Mouse (Mus musculus): ENCODE data around the gene Slc22a23. TPM values are rescaled to one million over a fixed set of nuclear protein-coding genes. Genes with fewer than 3 reads are reported as not detected.

Slc22a23 gene
- total RNA-seq, 2 experiments from 2014 or later: 52.4 to 55.5 TPM

DNA sequence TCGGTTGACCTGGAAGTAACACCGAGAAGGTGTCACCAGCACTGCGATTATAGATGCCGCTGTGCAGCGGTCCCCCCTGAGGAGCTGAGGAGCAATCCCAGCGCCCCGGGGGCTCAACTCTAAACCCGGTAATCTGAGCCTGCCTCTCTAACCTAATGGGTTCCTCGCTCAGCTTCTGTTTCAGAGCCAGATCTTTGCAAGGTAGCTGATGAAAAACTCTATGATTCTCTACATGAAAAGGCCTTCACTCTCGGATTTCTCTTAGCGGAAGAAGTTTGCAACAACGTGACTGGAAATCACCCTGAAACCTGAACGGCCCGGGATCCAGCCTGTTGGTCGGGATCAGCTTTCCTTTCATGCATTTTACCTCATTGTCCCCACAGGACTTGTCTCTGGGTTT is 212.7 kb downstream of the Slc22a23 start:
- H3K4me3 ChIP-seq: no peak overlapping the region
- peak overlapping the region; percentile 13; the same call in 1 of the 2 replicates for H3K27ac ChIP-seq
- no peak for DNase-seq (ENCODE audit: extremely low spot score in 1 of 2, low spot score in 2 of 2)
- TF ChIP-seq CTCF (IDR thresholded peaks at IDR 0.05): no peak
- intact Hi-C loops (cut with DNase I): no loop called here

DNA sequence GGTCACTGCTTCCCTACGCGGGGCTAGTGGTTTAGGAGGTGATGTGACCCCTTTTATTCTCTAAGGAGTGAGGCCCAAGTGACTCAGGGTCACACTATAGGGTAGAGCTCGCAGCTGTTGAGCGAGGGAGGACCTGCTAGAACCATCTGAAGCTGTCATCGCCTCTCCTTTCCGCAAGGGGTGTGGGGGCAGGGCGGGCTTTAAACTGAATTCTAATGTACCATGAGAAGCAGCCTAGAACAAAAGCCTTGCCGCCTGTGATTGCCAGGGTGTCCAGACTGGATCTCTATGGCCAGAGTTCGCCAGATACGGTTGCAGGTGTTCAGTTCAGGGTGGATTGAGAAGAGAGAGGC is 213.3 kb downstream of the Slc22a23 start:
- no peak; the same call in 1 of the 2 replicates for TF ChIP-seq CTCF (IDR thresholded peaks at IDR 0.05)
- Histone ChIP-seq H3K27ac (peak overlapping the region; percentile 63; the same call in 1 of the 2 replicates), H3K4me3 (peak overlapping the region; percentile 60; the same call in 1 of the 2 replicates)
- DNase-seq (ENCODE audit: extremely low spot score in 1 of 2, low spot score in 2 of 2): peak in 1 of 2 experiments; percentile 42
- intact Hi-C loops (cut with DNase I): loop anchor here (2.0 kb wide), 1 partner anchor 53 kb away; the partner anchor contains the start of gene Tubb2a

DNA sequence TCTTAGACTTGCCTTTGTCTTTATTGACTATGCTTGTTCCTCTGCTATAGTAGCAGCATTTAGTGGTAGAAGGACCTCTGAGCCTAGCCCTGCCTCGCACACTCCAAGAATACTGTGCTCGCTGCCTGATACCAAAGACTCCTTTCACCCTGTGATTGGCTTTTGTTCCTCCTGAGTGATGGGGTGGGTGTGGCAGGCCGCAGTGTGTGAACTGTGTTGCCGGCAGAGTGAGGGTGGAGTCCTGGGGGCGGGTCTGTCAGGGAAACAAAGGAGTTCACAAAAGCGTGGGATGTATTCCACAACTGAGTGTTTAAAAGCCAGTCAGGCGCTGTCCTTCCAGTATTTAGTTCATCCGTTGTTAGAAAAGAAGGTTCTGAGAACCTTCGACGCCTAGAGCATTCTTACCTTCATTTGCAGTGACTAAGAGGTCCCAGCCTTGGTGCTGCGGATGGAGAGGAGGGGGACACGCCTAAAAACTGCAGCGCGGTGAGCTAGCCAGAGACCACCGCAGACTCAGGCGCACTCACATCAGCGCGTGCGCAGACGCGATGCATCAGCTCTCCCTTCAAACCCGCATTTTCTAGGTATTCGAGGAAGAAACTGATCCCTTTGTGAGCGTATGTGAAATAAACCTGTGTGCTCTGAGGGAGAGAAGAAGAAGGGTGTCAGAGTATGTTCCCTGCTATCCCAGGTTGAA is 213.8 kb downstream of the Slc22a23 start:
- no peak for TF ChIP-seq CTCF (IDR thresholded peaks at IDR 0.05)
- intact Hi-C loops (cut with DNase I): loop anchor here (2.0 kb wide), 1 partner anchor 52 kb away; the partner anchor contains the start of gene Tubb2a
- peak in 1 of 2 experiments; percentile 59 for DNase-seq (ENCODE audit: extremely low spot score in 1 of 2, low spot score in 2 of 2)
- H3K4me3 ChIP-seq: peak overlapping the region; percentile 60
- peak overlapping the region; percentile 63 for H3K27ac ChIP-seq

DNA sequence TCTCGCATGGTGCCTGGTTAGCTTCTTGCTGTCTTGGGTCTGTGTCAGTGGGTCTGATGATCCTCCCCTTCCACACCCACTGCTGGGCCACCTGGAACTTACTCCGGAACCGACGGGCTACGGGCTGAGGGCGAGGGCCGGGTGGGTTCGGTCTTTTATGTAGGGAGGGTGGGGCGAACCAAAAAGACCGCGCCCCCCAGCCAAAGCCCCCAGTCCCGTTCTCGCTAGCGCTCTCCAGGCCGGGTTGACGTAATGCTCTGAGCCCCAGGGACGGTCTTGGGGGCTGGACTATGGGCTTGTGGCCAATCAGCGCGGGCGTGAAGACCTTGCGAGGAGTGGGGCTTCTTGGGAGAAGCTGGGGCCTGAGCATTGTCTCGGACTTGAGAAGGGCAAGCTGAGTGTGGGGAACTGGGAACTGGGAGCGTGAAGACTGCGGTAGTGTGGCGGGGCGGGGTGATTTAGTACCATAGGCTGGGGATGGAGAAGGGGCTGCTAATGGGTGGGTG is 214.7 kb downstream of the Slc22a23 start, which contains the start of gene Tubb2b:
Tubb2b (minus strand) TSS at position 241 of the 506 bp plus-strand sequence.
- peak within 1 kb of the TSS; percentile 70 for H3K27ac ChIP-seq
- peak; percentile 68 to 75 for DNase-seq (ENCODE audit: extremely low spot score in 1 of 2, low spot score in 2 of 2)
- intact Hi-C loops (cut with DNase I): loop anchor here (2.0 kb wide), 1 partner anchor 51 kb away; the partner anchor contains the start of gene Tubb2a
- H3K4me3 ChIP-seq: peak within 1 kb of the TSS; percentile 60
- TF ChIP-seq CTCF (IDR thresholded peaks at IDR 0.05): no peak

DNA sequence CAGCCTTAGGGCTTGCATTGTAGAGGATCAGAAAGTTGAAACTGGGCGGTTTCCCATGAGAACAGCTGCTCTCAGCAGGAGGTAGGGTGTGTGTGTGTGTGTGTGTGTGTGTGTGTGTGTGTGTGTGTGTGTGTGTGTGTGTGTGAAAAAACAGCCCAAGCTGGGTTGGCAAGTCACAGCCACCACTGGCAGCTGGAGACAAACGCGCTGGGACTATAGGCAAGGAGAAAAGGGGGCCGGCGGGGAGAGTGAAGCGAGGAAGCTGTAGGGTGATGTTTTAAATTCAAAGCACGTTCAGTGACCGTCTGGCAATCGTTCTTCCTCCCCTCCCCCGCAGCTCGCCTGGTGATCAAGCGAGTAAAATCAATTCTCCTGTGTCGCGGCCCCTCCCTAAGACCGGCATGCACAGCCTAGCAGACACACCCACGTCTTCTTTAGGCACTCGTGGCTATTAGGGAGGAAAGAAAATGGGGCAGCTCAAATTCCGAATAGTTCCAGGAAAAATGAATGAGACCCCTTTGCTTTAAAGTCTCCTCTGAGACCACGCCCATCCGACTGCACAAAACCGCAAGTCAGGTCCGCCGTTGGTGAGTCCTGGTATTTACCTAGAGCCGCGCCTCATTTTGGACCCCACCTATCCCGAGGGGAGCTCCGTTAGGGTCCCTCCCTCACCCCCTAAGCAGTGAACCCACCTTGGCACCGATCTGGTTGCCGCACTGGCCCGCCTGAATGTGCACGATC is 215.3 kb downstream of the Slc22a23 start:
- H3K27ac ChIP-seq: peak overlapping the region; percentile 70
- no peak; the same call in 1 of the 2 replicates for TF ChIP-seq CTCF (IDR thresholded peaks at IDR 0.05)
- intact Hi-C loops (cut with DNase I): loop anchor here (2.0 kb wide), 1 partner anchor 51 kb away; the partner anchor contains the start of gene Tubb2a

More for the DNA sequence above, 215.3 kb downstream of the Slc22a23 start:
- H3K4me3 ChIP-seq: peak overlapping the region; percentile 60
- peak in 1 of 2 experiments; percentile 73 for DNase-seq (ENCODE audit: extremely low spot score in 1 of 2, low spot score in 2 of 2)

Other genes starting within 250 kb of the Slc22a23 start
- gene Tubb2b, start 214.7 kb downstream of the Slc22a23 start, total RNA-seq (2021): 100 to 1,000 TPM; 153 to 177 TPM
- 10 to 100 TPM; 19.4 to 20.6 TPM for gene Psmg4, start 182.2 kb downstream of the Slc22a23 start, total RNA-seq (2021)